Mouse (Mus musculus): ENCODE measurements at regions not wholly inside any gene's neighbourhood (a gene's known extent, or its start where the extent isn't known, plus 50 kb on each side); places are given as distances from the start of the nearest gene placed in this dataset.

DNA sequence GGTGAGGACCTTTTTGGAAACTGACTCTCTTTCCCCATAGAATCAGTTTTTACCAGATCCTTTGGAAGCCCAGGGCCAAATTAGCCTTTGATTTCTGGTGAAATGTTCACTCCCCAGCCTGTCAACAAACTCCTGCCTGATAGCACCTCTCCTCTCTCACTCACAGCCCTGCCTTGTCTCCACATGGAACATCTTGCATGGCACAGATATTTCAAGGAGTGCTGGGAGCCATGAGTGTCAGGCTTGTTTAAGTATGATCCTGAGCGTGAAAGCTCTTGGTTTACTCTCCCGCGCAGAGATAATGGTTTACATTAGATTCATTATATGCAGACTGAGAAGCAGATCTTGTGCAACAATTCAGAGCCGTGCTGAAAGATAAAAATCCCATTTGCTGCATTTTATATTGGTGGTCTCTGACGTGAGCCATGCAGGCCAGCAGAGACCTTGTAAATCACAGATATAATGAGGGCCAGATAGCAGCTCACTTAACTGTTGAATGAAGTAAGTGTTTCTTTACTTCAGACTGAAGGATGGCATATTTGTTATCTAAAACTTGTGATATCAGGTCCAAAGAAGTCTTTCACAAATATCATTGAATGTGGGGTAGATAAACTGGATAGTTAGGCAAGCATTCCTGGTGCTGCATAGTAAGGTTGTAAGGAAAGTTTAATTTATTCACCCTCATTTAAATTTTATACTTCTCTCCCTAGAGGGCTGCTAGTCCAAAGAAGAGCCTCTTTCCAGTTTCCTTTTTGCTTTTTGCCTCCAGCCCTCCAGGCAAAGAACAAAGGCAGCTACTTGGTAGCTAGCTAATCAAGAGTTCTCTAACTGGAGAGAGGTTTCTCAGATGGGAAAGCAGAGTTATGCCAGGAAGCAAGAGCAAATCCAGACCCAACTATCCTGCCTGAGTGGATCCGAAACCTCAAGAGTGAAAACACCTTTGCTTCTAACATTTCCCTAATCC lies 81.8 kb downstream of the Tbx18 start:
- Histone ChIP-seq H3K9me3 (replicated peaks) (no peaks in the 10 kb centered on the region), H3K36me3 (no peaks in the 10 kb centered on the region), H3K27me3 (ENCODE audit: low read depth, poor library complexity, severe bottlenecking) (no peaks in the 10 kb centered on the region), H3K27ac (replicated peaks) (no peak overlapping the region), H3K4me1 (no peaks in the 10 kb centered on the region), H3K4me3 (no peak overlapping the region)
- no peak for DNase-seq (ENCODE audit: low spot score)
- 80% methylated on average over 6 of the region's 6 CpGs for WGBS

GRCm38 (mm10) chr9:87648317-87648716 lies 82.7 kb downstream of the Tbx18 start:
- H3K4me1 ChIP-seq = no peaks in the 10 kb centered on the region
- no peak for DNase-seq (ENCODE audit: low spot score)
- no peak overlapping the region for H3K27ac ChIP-seq (replicated peaks)
- H3K4me3 ChIP-seq = no peak overlapping the region
- no peaks in the 10 kb centered on the region for H3K9me3 ChIP-seq (replicated peaks)
- 52% methylated on average over 5 of the region's 5 CpGs for WGBS
- no peaks in the 10 kb centered on the region for H3K27me3 ChIP-seq (ENCODE audit: low read depth, poor library complexity, severe bottlenecking)
- no peaks in the 10 kb centered on the region for H3K36me3 ChIP-seq

GRCm38 (mm10) chr9:87645032-87645431 lies 86.0 kb downstream of the Tbx18 start:
- no peaks in the 10 kb centered on the region for H3K27me3 ChIP-seq (ENCODE audit: low read depth, poor library complexity, severe bottlenecking)

DNA sequence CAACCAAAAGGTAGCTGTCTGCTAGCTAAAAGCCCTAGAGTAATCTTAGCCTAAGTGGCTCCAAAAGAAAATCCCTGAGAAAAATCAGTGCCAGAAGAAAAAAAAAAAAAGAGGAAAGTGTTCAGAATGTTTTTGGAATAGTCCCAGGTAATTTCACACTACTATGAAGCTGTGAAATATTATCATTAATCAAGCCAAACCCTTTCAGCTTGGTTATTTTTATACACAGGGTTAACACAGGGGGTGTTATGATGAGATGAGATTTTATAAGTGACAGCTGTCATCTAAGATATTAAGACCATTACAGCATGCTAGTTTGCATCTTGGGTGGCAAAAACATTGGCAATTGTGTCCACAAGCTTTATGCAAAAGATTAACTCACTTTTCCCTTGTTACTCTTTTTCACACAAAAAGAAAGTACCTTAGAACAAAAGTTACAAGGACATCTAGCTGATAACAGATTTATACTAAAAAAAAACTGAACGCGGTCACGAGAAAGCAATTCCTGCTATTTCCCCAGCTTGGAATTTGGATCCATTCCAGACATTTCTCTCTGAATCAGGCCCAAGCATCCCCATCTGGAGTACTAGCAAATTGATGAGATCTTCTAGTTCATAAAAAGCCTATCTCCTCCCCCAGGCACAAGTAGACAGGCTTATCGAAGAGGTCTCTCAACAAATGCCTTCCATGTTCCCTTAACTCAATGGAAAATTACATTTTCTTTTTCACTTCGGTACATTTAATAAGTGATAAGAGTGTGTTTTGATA lies 97.0 kb downstream of the Tbx18 start:
- Histone ChIP-seq H3K27me3 (ENCODE audit: low read depth, poor library complexity, severe bottlenecking) (no peaks in the 10 kb centered on the region), H3K9me3 (replicated peaks) (no peaks in the 10 kb centered on the region), H3K36me3 (no peaks in the 10 kb centered on the region), H3K27ac (replicated peaks) (no peak overlapping the region), H3K4me3 (no peak overlapping the region), H3K4me1 (no peaks in the 10 kb centered on the region)
- WGBS = 94% methylated on average over 5 of the region's 5 CpGs
- DNase-seq (ENCODE audit: low spot score) = no peak

More at GRCm38 (mm10) chr9:87645032-87645431, 86.0 kb downstream of the Tbx18 start:
- Histone ChIP-seq H3K4me1 (no peaks in the 10 kb centered on the region), H3K4me3 (no peak overlapping the region), H3K27ac (replicated peaks) (no peak overlapping the region), H3K36me3 (no peaks in the 10 kb centered on the region), H3K9me3 (replicated peaks) (no peaks in the 10 kb centered on the region)
- no peak for DNase-seq (ENCODE audit: low spot score)
- 88% methylated on average over 5 of the region's 5 CpGs for WGBS

GRCm38 (mm10) chr9:87626432-87626831 lies 104.6 kb downstream of the Tbx18 start:
- 88% methylated on average over 3 of the region's 3 CpGs for WGBS
- no peak for DNase-seq (ENCODE audit: low spot score)
- no peak overlapping the region for H3K4me3 ChIP-seq
- H3K9me3 ChIP-seq (replicated peaks) = no peaks in the 10 kb centered on the region
- H3K4me1 ChIP-seq = no peaks in the 10 kb centered on the region
- no peaks in the 10 kb centered on the region for H3K36me3 ChIP-seq
- H3K27me3 ChIP-seq (ENCODE audit: low read depth, poor library complexity, severe bottlenecking) = no peaks in the 10 kb centered on the region
- H3K27ac ChIP-seq (replicated peaks) = no peak overlapping the region

DNA sequence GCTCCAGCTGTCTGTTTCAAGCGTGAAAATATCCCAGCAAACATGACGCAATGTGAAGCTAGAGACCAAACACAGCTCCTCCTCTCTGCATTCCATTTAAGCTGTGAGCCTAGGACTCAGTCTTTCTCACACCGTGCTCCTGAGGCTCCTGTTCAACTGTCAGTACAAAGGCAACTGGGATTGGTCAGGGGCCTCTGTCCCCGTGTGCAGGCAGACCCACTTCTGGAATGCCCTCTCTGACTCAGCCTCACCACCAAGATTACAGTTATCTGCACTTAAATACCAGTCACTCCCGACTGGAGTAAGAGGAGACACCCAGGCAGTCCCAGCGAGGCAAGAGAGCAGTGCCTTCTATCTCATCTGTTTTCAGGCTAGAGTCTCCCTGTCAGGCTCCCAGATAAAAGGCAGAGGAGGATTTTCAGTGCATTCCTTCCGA lies 112.8 kb downstream of the Tbx18 start:
- Histone ChIP-seq H3K27ac (replicated peaks) (no peak overlapping the region), H3K4me1 (peaks cover 5% of the 10 kb centered on the region), H3K4me3 (no peak overlapping the region), H3K36me3 (no peaks in the 10 kb centered on the region), H3K9me3 (replicated peaks) (no peaks in the 10 kb centered on the region), H3K27me3 (ENCODE audit: low read depth, poor library complexity, severe bottlenecking) (no peaks in the 10 kb centered on the region)
- no peak for DNase-seq (ENCODE audit: low spot score)
- 46% methylated on average over 7 of the region's 7 CpGs for WGBS

DNA sequence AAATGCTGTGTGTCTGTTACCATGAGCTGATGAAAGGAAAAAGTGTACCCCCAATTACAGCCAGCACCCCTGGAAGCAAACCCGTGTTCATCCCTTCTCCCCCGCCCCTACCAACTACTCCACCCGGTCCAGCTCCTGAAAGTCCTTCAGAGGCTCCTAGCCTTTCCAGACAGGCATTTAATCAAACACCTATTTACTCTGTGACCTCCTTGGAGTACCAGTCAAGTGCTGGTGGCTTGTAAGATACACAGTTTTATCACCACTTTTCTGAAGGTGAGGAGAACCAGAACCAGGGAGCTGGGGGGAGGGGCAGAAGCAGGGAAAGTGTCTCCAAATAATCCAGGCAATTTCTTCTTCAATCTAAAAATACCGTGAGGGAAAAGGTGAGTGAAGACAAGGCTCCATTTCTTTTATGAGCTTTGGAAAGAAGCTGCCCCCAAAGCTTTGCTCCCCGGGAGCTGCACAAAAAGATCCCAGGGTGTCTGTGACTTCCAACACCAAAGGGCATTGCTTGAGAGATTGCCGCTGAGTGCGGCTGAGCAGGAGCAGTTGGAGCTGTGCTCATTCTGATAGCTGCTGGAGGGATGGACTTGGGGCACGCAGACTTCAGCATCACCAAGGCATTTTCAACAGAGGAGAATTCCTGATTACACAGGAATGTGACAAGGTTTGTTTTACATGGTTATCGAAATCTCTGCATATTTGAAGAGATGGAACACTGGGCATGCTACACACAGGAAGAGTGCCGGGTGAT lies 123.0 kb downstream of the Tbx18 start:
- Histone ChIP-seq H3K9me3 (replicated peaks) (no peaks in the 10 kb centered on the region), H3K4me3 (no peak overlapping the region), H3K27ac (replicated peaks) (no peak overlapping the region), H3K4me1 (no peaks in the 10 kb centered on the region), H3K36me3 (no peaks in the 10 kb centered on the region), H3K27me3 (ENCODE audit: low read depth, poor library complexity, severe bottlenecking) (no peaks in the 10 kb centered on the region)
- 78% methylated on average over 10 of the region's 10 CpGs for WGBS
- DNase-seq (ENCODE audit: low spot score) = no peak

DNA sequence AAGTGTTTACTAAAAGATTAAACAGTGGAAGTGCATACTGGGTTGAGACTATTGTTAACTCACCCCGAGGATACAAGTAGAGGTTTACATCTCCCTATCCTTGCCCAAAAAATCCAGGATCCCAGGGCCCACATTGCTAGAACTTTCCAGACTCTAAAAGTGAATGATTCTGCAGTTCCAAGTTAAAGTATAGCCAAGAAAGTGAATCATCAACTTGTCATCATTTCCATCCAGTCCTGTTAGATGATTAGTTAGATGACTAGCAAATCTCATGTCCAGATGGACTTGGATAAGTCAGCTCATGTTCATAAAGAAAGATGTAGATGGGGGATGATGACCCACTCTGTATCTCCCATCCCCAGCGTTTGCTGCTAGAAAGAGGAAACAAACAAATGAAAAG lies 155.5 kb downstream of the Tbx18 start:
- Histone ChIP-seq H3K4me1 (no peaks in the 10 kb centered on the region), H3K9me3 (replicated peaks) (no peaks in the 10 kb centered on the region), H3K27me3 (ENCODE audit: low read depth, poor library complexity, severe bottlenecking) (no peaks in the 10 kb centered on the region), H3K27ac (replicated peaks) (no peak overlapping the region), H3K4me3 (no peak overlapping the region), H3K36me3 (no peaks in the 10 kb centered on the region)
- 77% methylated on average over 2 of the region's 2 CpGs for WGBS
- DNase-seq (ENCODE audit: low spot score) = no peak

DNA sequence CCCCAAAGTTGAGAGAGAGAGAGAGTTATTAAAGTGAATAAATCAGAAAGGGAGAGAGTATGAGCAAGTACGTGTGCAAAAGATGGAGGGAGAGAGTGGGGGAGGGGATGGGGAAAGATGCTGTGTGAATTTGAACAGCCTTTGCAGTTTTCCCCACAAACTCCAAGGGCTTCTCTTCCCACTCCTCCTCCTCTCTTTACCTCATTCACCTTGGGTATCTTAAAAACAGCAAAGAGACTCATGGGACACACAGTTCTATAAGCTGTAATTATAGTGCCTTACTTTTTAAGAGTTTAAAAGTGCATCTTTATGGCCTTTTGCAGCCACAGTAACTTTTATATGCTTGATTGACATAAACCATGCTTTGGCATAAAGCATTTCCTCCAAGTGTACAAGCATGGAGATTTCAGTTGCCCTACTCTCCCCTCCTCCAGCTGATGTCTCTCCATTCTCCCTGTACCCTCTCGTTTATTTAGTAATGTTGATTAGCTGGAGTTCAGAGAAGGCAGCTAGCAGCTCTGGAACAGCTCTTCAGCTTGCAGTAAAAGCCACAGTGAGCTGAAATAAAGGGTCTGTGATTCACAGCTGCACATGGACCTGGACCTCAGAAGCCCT lies 156.7 kb downstream of the Tbx18 start:
- Histone ChIP-seq H3K4me3 (no peak overlapping the region), H3K36me3 (no peaks in the 10 kb centered on the region), H3K27me3 (ENCODE audit: low read depth, poor library complexity, severe bottlenecking) (no peaks in the 10 kb centered on the region), H3K9me3 (replicated peaks) (no peaks in the 10 kb centered on the region), H3K27ac (replicated peaks) (no peak overlapping the region), H3K4me1 (no peaks in the 10 kb centered on the region)
- 44% methylated on average over 2 of the region's 2 CpGs for WGBS
- DNase-seq (ENCODE audit: low spot score) = no peak

- no peak for DNase-seq (ENCODE audit: low spot score)
- Histone ChIP-seq H3K4me3 (no peak overlapping the region), H3K9me3 (replicated peaks) (no peaks in the 10 kb centered on the region), H3K27ac (replicated peaks) (no peak overlapping the region), H3K27me3 (ENCODE audit: low read depth, poor library complexity, severe bottlenecking) (no peaks in the 10 kb centered on the region), H3K36me3 (no peaks in the 10 kb centered on the region), H3K4me1 (no peaks in the 10 kb centered on the region)
- WGBS = 72% methylated on average over 3 of the region's 3 CpGs
These were observed 167.8 kb downstream of the Tbx18 start for GRCm38 (mm10) chr9:87563244-87563643.

- no peak overlapping the region for H3K4me3 ChIP-seq
- WGBS = 76% methylated on average over 6 of the region's 6 CpGs
These were observed 168.3 kb downstream of the Tbx18 start for GRCm38 (mm10) chr9:87562796-87563195.

GRCm38 (mm10) chr9:87557841-87558240 lies 173.2 kb downstream of the Tbx18 start:
- Histone ChIP-seq H3K27me3 (ENCODE audit: low read depth, poor library complexity, severe bottlenecking) (no peaks in the 10 kb centered on the region), H3K4me1 (peaks cover 9% of the 10 kb centered on the region), H3K9me3 (replicated peaks) (no peaks in the 10 kb centered on the region), H3K4me3 (no peak overlapping the region), H3K27ac (replicated peaks) (no peak overlapping the region), H3K36me3 (no peaks in the 10 kb centered on the region)
- WGBS = 86% methylated on average over 12 of the region's 12 CpGs
- no peak for DNase-seq (ENCODE audit: low spot score)

More at GRCm38 (mm10) chr9:87562796-87563195, 168.3 kb downstream of the Tbx18 start:
- H3K36me3 ChIP-seq = no peaks in the 10 kb centered on the region
- DNase-seq (ENCODE audit: low spot score) = no peak
- no peaks in the 10 kb centered on the region for H3K4me1 ChIP-seq
- no peak overlapping the region for H3K27ac ChIP-seq (replicated peaks)
- H3K27me3 ChIP-seq (ENCODE audit: low read depth, poor library complexity, severe bottlenecking) = no peaks in the 10 kb centered on the region
- no peaks in the 10 kb centered on the region for H3K9me3 ChIP-seq (replicated peaks)

All from midbrain, embryonic 10.5 days (tissue).